In genomic region chr9:98176701-98177380, GRCm38 (mm10) we compare ENCODE assay signal across 23 mouse cellular contexts.
DNase-seq lines count a peak whose midpoint lies in the region; ATAC-seq and TF ChIP-seq lines count a peak whose summit lies in the region.
"Had no signal": no experiment of that assay in that cellular context is flagged by ENCODE, and none has a peak within 500 bp of the region (broad histone marks: within the 10 kb centered on the region; RNA-seq: fewer than 3 reads in every experiment).

No protein-coding gene starts in this region.

- H3K4me1 ChIP-seq in intestine, embryonic 14.5 days (replicated peaks; ENCODE audit: control insufficient read depth, insufficient read depth, low read length), result no peaks in the 10 kb centered on the region
- H3K4me1 ChIP-seq in intestine, postnatal 0 days (replicated peaks; ENCODE audit: control insufficient read depth, insufficient read depth, low read length), result no peaks in the 10 kb centered on the region
- no peaks in the 10 kb centered on the region for H3K4me1 ChIP-seq in forebrain, postnatal 0 days (ENCODE audit: insufficient read depth)
- H3K4me1 ChIP-seq: embryonic facial prominence, embryonic 15.5 days; heart, embryonic 12.5 days; limb, embryonic 13.5 days; liver, embryonic 13.5 days had no signal

- no peak overlapping the region for H3K4me2 ChIP-seq in intestine, embryonic 14.5 days (ENCODE audit: low read length)
- no peak overlapping the region for H3K4me2 ChIP-seq in intestine, postnatal 0 days (replicated peaks; ENCODE audit: low read depth)
- no peak overlapping the region for H3K4me2 ChIP-seq in forebrain, postnatal 0 days (ENCODE audit: low read depth)
- H3K4me2 ChIP-seq: embryonic facial prominence, embryonic 15.5 days; heart, embryonic 12.5 days; limb, embryonic 13.5 days; liver, embryonic 13.5 days; lung, embryonic 14.5 days had no signal

- ATAC-seq in intestine, embryonic 14.5 days (replicated peaks; ENCODE audit: low FRiP score, low TSS enrichment, low read depth), result no peak
- ATAC-seq in intestine, postnatal 0 days, result no peak
- peak; percentile 83 for ATAC-seq in forebrain, postnatal 0 days

- no peaks in the 10 kb centered on the region for H3K27me3 ChIP-seq in intestine, embryonic 14.5 days (replicated peaks; ENCODE audit: control insufficient read depth, insufficient read depth, low read length)
- H3K27me3 ChIP-seq in intestine, postnatal 0 days (replicated peaks; ENCODE audit: control insufficient read depth, insufficient read depth, low read length), result no peaks in the 10 kb centered on the region
- H3K27me3 ChIP-seq in forebrain, postnatal 0 days (ENCODE audit: insufficient read depth, low read length), result no peaks in the 10 kb centered on the region
- H3K27me3 ChIP-seq: embryonic facial prominence, embryonic 15.5 days; heart, embryonic 12.5 days; limb, embryonic 13.5 days; liver, embryonic 13.5 days had no signal

- DNase-seq in cerebellum, postnatal 10 days, result peak; percentile 40 to 54
- DNase-seq in cerebellum, adult 18-20 months, result no peak
- peak; percentile 33 for DNase-seq in intestine, embryonic 14.5 days (ENCODE audit: low spot score)
- peak; percentile 47 for DNase-seq in brain, adult 2 months (ENCODE audit: low read depth, low spot score)
- DNase-seq in forebrain, postnatal 0 days, result peak; percentile 11
- no peak for DNase-seq in spleen, postnatal 36 days (ENCODE audit: low spot score in 2 of 2)
- DNase-seq in urinary bladder, postnatal 14 days (ENCODE audit: low spot score), result no peak
- DNase-seq: adrenal gland, adult 8-10 months; cerebellum, adult 11 months; gastrocnemius, postnatal 36 days; heart, postnatal 14 days; kidney, adult 9 months; kidney, postnatal 36 days; liver, embryonic 13.5 days; lung, embryonic 14.5 days; lung, postnatal 36 days; right cerebral cortex, postnatal 14 days; thymus, postnatal 25 days had no signal

- no peaks in the 10 kb centered on the region for H3K9me3 ChIP-seq in intestine, embryonic 14.5 days (ENCODE audit: control insufficient read depth, low read length)
- H3K9me3 ChIP-seq in intestine, postnatal 0 days (ENCODE audit: control insufficient read depth), result no peaks in the 10 kb centered on the region
- no peaks in the 10 kb centered on the region for H3K9me3 ChIP-seq in forebrain, postnatal 0 days (ENCODE audit: low read length)
- H3K9me3 ChIP-seq: embryonic facial prominence, embryonic 15.5 days; heart, embryonic 12.5 days; limb, embryonic 13.5 days; liver, embryonic 13.5 days had no signal

- H3K4me3 ChIP-seq in intestine, embryonic 14.5 days (ENCODE audit: low read depth, low read length), result no peak overlapping the region
- H3K4me3 ChIP-seq in intestine, postnatal 0 days (ENCODE audit: low read depth, low read length), result no peak overlapping the region
- H3K4me3 ChIP-seq in forebrain, postnatal 0 days (ENCODE audit: low read depth, low read length), result no peak overlapping the region
- H3K4me3 ChIP-seq: embryonic facial prominence, embryonic 15.5 days; heart, embryonic 12.5 days; limb, embryonic 13.5 days; liver, embryonic 13.5 days had no signal

- H3K27ac ChIP-seq in intestine, embryonic 14.5 days (ENCODE audit: low read depth), result no peak overlapping the region
- no peak overlapping the region for H3K27ac ChIP-seq in intestine, postnatal 0 days (ENCODE audit: low read depth, low read length)
- no peak overlapping the region for H3K27ac ChIP-seq in forebrain, postnatal 0 days (ENCODE audit: low read depth, low read length)
- H3K27ac ChIP-seq: embryonic facial prominence, embryonic 15.5 days; limb, embryonic 13.5 days; liver, embryonic 13.5 days; stomach, postnatal 0 days had no signal

- TF ChIP-seq CTCF in intestine, postnatal 0 days (IDR thresholded peaks at IDR 0.05; ENCODE audit: low read depth), result no peak
- no peak for TF ChIP-seq CTCF in forebrain, postnatal 0 days (IDR thresholded peaks at IDR 0.05; ENCODE audit: low read depth)

- H3K9ac ChIP-seq in intestine, embryonic 14.5 days (ENCODE audit: low read length), result no peak overlapping the region
- H3K9ac ChIP-seq in intestine, postnatal 0 days (ENCODE audit: low read depth, low read length), result no peak overlapping the region
- H3K9ac ChIP-seq in forebrain, postnatal 0 days, result no peak overlapping the region
- H3K9ac ChIP-seq: embryonic facial prominence, embryonic 15.5 days; heart, embryonic 12.5 days; limb, embryonic 13.5 days; liver, embryonic 13.5 days; lung, embryonic 14.5 days had no signal

- no peaks in the 10 kb centered on the region for H3K36me3 ChIP-seq in intestine, embryonic 14.5 days (ENCODE audit: control insufficient read depth, insufficient read depth, low read length)
- no peaks in the 10 kb centered on the region for H3K36me3 ChIP-seq in intestine, postnatal 0 days (ENCODE audit: control insufficient read depth, insufficient read depth)
- H3K36me3 ChIP-seq in forebrain, postnatal 0 days (ENCODE audit: insufficient read depth), result no peaks in the 10 kb centered on the region
- H3K36me3 ChIP-seq: embryonic facial prominence, embryonic 15.5 days; heart, embryonic 12.5 days; limb, embryonic 13.5 days; liver, embryonic 13.5 days had no signal

- 74% methylated on average over 7 of the region's 7 CpGs for WGBS in intestine, embryonic 14.5 days
- 75% methylated on average over 7 of the region's 7 CpGs for WGBS in intestine, postnatal 0 days
- WGBS in forebrain, postnatal 0 days, result 47% methylated on average over 7 of the region's 7 CpGs

Comparison
In these comparisons a context has a peak if more than half of its experiments do, and no peak if none do; other contexts are left out.
1. DNase-seq: peak in cerebellum, postnatal 10 days (2 of 2), intestine, embryonic 14.5 days (single experiment), brain, adult 2 months (single experiment) and forebrain, postnatal 0 days (single experiment); none in cerebellum, adult 18-20 months (0 of 2), spleen, postnatal 36 days (0 of 2) and urinary bladder, postnatal 14 days (single experiment).